Mouse (Mus musculus): Measurements from ENCODE around the gene Tram2.

DNA sequence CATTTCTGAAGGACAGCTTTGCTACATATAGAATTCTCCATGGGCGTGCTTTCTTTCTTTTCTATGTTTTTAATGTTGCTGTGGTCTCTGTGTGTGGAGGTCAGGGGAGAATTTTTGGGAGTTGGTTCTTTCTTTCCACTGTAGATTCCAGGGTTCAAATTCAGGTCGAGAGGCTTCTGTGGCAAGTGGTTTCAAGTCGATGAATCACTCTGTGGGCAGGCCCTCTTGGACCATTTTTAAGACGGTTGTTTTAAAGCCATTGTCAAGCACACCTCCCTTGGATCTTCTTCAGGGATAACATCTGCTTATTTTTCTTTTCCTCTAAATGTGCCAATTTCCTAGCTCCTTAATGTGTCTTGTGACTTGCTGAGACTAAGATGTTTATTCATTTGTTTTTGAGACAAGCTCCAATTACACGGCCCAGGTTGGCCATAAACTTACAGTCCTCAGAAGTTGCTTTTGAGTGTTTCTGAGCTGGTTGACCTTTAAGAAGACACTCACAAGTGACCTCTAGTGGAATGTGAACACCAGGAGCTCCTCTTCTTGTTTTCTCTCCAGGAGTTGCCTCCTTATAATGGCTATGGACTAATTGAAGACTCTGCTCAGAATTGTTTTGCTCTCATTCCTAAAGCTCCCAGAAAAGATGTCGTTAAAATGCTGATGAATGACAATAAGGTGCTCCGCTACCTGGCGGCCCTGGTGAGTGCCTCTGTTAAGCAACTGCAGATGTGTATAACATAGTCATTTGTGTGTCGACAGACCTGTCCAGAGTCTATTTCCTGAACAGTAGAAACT lies 104.5 kb downstream of the Tram2 start:
- TF ChIP-seq CTCF (IDR thresholded peaks at IDR 0.05) (no peak), EP300 (IDR thresholded peaks at IDR 0.05) (no peak)
